Mouse (Mus musculus) kidney, postnatal 0 days (tissue): ENCODE data around the gene Map3k6. TPM values are rescaled to one million over a fixed set of nuclear protein-coding genes. Genes with fewer than 3 reads are reported as not detected.

Experiments used
- ATAC-seq: fragments of 200-750 bp; cut with Nextera tagmentation; replicated peaks from 2 replicates; pipeline ENCODE4 v1.8.0; 2017; ENCODE audit warnings: low read depth, moderate number of reproducible peaks, moderate TSS enrichment, moderate library complexity; ENCODE audit not compliant: low FRiP score
- DNase-seq: peaks from one replicate; pipeline ENCODE4 v3.0.0-alpha.2; 2016; ENCODE audit warnings: low spot score
- H3K27ac ChIP-seq: fragments of 300-500 bp; sonication (generic); 2 replicates; pipeline ENCODE4 v1.5.1; 2014; ENCODE audit warnings: mild to moderate bottlenecking
- H3K27me3 ChIP-seq: fragments of 300-500 bp; sonication (generic); 2 replicates; pipeline ENCODE4 v1.6.1; 2014; ENCODE audit warnings: low read length, mixed read lengths; ENCODE audit not compliant: insufficient read depth
- H3K36me3 ChIP-seq: fragments of 300-500 bp; sonication (generic); 2 replicates; pipeline ENCODE4 v1.6.1; 2014; ENCODE audit warnings: low read length, mixed read lengths; ENCODE audit not compliant: insufficient read depth
- H3K4me1 ChIP-seq: fragments of 300-500 bp; sonication (generic); replicated peaks from 2 replicates; pipeline ENCODE4 v1.6.1; 2014; ENCODE audit warnings: antibody characterized with exemption, low read length, mixed read lengths; ENCODE audit not compliant: insufficient read depth
- H3K4me2 ChIP-seq: fragments of 300-500 bp; sonication (generic); 2 replicates; pipeline ENCODE4 v1.6.1; 2014; ENCODE audit warnings: mild to moderate bottlenecking, low read length, moderate library complexity, mixed read lengths
- H3K4me3 ChIP-seq: fragments of 300-500 bp; sonication (generic); replicated peaks from 2 replicates; pipeline ENCODE4 v1.5.1; 2014; ENCODE audit warnings: low read depth, low read length
- H3K9ac ChIP-seq: fragments of 300-500 bp; sonication (generic); 2 replicates; pipeline ENCODE4 v1.6.1; 2014; ENCODE audit warnings: low read depth, low read length
- H3K9me3 ChIP-seq: fragments of 300-500 bp; sonication (generic); replicated peaks from 2 replicates; pipeline ENCODE4 v1.6.1; 2016; ENCODE audit warnings: low read length, inconsistent platforms, mixed read lengths
- CTCF ChIP-seq: IDR thresholded peaks from 2 replicates; pipeline ENCODE4 v1.5.1; 2016; ENCODE audit warnings: antibody characterized with exemption, low read depth, mild to moderate bottlenecking, moderate library complexity
- WGBS: fragments of 180-500 bp; shearing (Covaris S2); extraction: QIAGEN DNeasy Blood & Tissue Kit; methylation state at CpG from one replicate; pipeline ENCODE4 v1.1.7; 2014; 5-methylcytosine and 5-hydroxymethylcytosine counted together
- polyA plus RNA-seq: library from polyadenylated mRNA; unstranded; fragments of >200 nt; fragmentation: Nextera tagmentation; extraction: Ambion mirVana; gene quantifications from 2 replicates; pipeline ENCODE4 v1.2.1, GENCODE M21; 2015

Map3k6 gene
- polyA plus RNA-seq, 1 experiment from 2014 or later = 4.2 TPM

DNA sequence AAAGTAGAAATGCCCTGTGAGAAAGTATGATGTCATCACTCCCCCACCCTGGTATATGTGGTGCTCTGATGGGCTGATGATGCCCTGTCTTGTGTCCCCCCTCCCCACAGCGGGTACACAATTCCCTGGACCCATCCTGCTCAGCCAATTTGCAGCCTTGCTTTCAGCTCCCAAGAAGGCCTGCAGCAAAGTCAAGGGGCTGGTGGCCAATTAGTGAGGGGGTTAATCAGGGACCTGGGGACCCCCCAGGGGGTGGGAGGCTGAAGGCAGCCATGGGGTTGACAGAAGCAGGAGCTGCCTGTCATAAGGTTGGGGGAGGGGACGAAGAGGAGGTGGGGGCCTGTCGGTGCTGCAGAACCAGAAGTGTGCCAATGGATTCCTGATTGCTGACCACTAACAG is 37.0 kb upstream of the Map3k6 start:
- Histone ChIP-seq H3K4me3 (no peak overlapping the region), H3K27me3 (no peaks in the 10 kb centered on the region), H3K9me3 (no peaks in the 10 kb centered on the region), H3K9ac (no peak overlapping the region), H3K36me3 (no peaks in the 10 kb centered on the region), H3K27ac (no peak overlapping the region), H3K4me1 (peaks cover 20% of the 10 kb centered on the region), H3K4me2 (no peak overlapping the region)
- TF ChIP-seq CTCF = no peak
- DNase-seq (no peak), ATAC-seq (no peak)
- 69% methylated on average over 3 of the region's 3 CpGs for WGBS

GRCm38 (mm10) chr4:133204379-133204778 is 36.2 kb upstream of the Map3k6 start:
- 0 out of 2 replicates have a peak overlapping the region, but pooled peaks have one; percentile 8 for H3K9ac ChIP-seq
- WGBS = 19% methylated on average over 7 of the region's 7 CpGs
- peaks cover 14% of the 10 kb centered on the region for H3K4me1 ChIP-seq
- no peaks in the 10 kb centered on the region for H3K9me3 ChIP-seq
- DNase-seq (no peak), ATAC-seq (no peak)
- no peaks in the 10 kb centered on the region for H3K27me3 ChIP-seq
- H3K4me3 ChIP-seq = no peak overlapping the region
- peak overlapping the region; percentile 42; the same call in 1 of the 2 replicates for H3K27ac ChIP-seq
- H3K4me2 ChIP-seq = no peak overlapping the region
- TF ChIP-seq CTCF = no peak
- no peaks in the 10 kb centered on the region for H3K36me3 ChIP-seq

DNA sequence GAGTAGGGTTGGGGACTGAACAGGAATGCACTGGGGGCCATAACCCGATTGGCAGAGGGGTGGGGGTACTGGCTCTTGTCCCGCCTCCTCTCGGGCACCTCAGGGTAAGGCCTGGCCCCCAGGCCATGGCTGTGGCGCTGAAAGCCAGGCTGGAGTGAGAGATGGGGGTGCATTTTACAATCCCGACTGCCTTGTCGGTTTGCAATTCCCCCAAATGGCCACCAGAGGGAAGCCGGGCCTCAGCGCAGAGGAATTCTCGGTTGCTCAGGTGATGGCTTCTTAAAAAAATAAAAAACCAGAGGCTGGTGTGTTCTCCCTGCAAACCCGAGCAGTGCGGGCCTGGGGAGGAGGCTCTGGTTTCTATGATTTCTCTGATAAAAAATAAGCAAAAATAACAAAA is 31.3 kb upstream of the Map3k6 start:
- WGBS = 4% methylated on average over 11 of the region's 11 CpGs
- Histone ChIP-seq H3K36me3 (no peaks in the 10 kb centered on the region), H3K27me3 (no peaks in the 10 kb centered on the region), H3K4me2 (no peak overlapping the region), H3K4me1 (peaks cover 12% of the 10 kb centered on the region; the same call in 1 of the 2 replicates), H3K9me3 (no peaks in the 10 kb centered on the region), H3K27ac (no peak overlapping the region), H3K9ac (no peak overlapping the region), H3K4me3 (no peak overlapping the region)
- ATAC-seq (no peak), DNase-seq (peak; percentile 85)
- peak; percentile 92 for TF ChIP-seq CTCF

DNA sequence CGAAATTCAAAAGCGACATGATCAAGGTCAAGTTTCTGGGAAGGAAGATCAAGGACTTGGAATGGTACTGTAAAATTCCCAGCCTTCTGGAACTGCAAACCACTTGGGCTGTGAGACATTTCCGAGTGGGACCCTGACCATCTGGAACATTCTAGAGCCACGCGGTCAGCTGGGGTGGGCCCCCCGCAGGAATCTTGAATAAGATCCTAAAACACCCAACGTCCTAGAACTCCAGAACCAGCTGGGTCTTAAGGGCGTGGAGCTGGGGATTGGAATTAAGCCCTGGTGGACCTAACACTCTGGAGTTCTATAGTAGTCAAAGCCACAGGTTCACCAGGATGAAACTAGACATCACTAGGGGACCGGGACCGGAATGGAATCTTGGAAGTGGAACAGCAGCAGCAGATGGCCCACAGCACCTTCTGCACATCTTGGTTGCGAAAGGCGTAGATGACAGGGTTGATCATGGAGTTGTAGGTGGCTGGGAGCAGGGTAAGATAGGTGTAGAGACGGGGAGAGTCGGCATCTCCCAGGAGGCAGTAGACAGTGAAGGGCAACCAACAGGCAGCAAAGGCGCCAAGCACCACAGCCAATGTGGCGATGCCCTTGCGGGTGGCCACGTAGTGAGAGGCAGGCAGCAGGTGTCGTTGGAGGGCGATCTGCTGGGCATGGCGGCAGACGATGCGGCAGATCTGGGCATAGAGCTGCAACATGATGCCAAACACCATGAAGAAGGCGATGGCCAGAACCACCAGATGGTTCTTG is 30.4 kb upstream of the Map3k6 start:
- Histone ChIP-seq H3K4me1 (peaks cover 12% of the 10 kb centered on the region; the same call in 1 of the 2 replicates), H3K27ac (no peak overlapping the region), H3K4me3 (no peak overlapping the region), H3K27me3 (no peaks in the 10 kb centered on the region), H3K9ac (no peak overlapping the region), H3K9me3 (no peaks in the 10 kb centered on the region), H3K36me3 (no peaks in the 10 kb centered on the region), H3K4me2 (no peak overlapping the region)
- DNase-seq = no peak
- TF ChIP-seq CTCF = no peak
- no peak for ATAC-seq
- WGBS = 90% methylated on average over 24 of the region's 24 CpGs

GRCm38 (mm10) chr4:133210788-133211390 is 29.7 kb upstream of the Map3k6 start:
- H3K4me2 ChIP-seq = no peak overlapping the region
- no peaks in the 10 kb centered on the region for H3K27me3 ChIP-seq
- DNase-seq = no peak
- H3K4me3 ChIP-seq = no peak overlapping the region
- no peaks in the 10 kb centered on the region for H3K9me3 ChIP-seq
- peaks cover 12% of the 10 kb centered on the region; the same call in 1 of the 2 replicates for H3K4me1 ChIP-seq
- H3K27ac ChIP-seq = no peak overlapping the region
- WGBS = 93% methylated on average over 19 of the region's 19 CpGs
- no peak for TF ChIP-seq CTCF
- no peak overlapping the region for H3K9ac ChIP-seq
- H3K36me3 ChIP-seq = no peaks in the 10 kb centered on the region
- ATAC-seq = no peak

DNA sequence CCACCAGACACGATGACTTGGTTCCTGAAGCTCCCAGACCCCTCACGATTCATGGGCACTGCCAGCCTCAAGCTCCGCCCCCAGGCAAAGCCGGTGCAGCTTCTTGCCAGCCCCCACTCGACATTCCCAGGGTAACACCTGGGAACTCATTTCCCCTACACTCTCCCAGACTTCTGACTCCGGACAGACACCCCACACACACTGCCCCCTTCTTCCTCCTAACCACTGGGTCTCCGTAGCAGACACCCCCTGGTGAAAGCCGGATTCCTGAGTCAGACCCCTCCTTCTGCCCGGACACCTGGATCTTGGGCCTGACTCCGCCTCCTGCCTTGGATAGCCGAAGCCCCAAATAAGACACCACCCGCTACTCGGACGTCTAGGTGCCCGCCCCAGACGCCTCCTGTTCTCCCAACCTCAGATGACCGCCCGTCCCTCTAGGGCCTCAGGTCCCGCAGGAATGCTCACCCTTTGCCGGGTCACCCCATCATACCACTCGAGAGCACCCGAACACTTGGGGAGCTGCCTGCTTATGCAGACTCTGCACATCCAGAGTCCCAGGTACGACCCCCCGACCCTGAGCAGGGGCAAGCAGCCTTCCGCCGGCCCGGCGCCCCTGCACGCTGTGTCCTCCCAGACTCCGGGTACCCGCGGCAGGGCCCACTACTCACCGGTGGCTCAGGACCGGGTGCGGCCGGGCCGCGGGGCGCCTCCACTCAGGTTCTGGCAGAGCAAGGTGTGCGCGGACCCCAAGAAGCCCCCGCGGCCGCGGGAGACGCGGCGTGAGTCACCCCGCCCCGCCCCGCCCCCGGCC is 28.7 kb upstream of the Map3k6 start, which contains the start of the genes Cd164l2 and Gpr3:
TSS of gene Cd164l2 (plus strand) at position 381 of the 811 bp plus-strand sequence.
TSS of gene Gpr3 (minus strand) at position 786 of the 811 bp plus-strand sequence.
- Histone ChIP-seq H3K4me2 (peak within 1 kb of the TSS; percentile 99), H3K9ac (peak within 1 kb of the TSS; percentile 60), H3K9me3 (no peaks in the 10 kb centered on the region), H3K27me3 (no peaks in the 10 kb centered on the region), H3K36me3 (no peaks in the 10 kb centered on the region), H3K27ac (no peak within 1 kb of the TSS), H3K4me1 (peaks cover 12% of the 10 kb centered on the region; the same call in 1 of the 2 replicates), H3K4me3 (peak within 1 kb of the TSS; percentile 51)
- DNase-seq (no peak), ATAC-seq (peak; percentile 8; the same call in 1 of the 2 replicates)
- no peak for TF ChIP-seq CTCF
- 2% methylated on average over 51 of the region's 52 CpGs for WGBS
